Mouse (Mus musculus): ENCODE measurements around the gene Tlnrd1. TPM values are rescaled to one million over a fixed set of nuclear protein-coding genes. Genes with fewer than 3 reads are reported as not detected.
"Not testable (repeated sequence)": the region's sequence is repeated elsewhere in the genome, so short reads cannot be mapped to it uniquely, and the experiment has no call there.

Tlnrd1 gene
- polyA plus RNA-seq, 1 experiment from 2014 or later, result 11.0 TPM

- Histone ChIP-seq H3K27ac (no peak overlapping the region), H3K9ac (no peak overlapping the region), H3K9me3 (replicated peaks) (no peaks in the 10 kb centered on the region), H3K4me3 (replicated peaks) (no peak overlapping the region), H3K4me2 (no peak overlapping the region), H3K4me1 (peaks cover 16% of the 10 kb centered on the region), H3K27me3 (no peaks in the 10 kb centered on the region), H3K36me3 (peaks cover 59% of the 10 kb centered on the region)
- 96% methylated on average over 5 of the region's 5 CpGs for WGBS
- no peak for ATAC-seq (replicated peaks; ENCODE audit: low FRiP score)
These were observed 12.1 kb upstream of the Tlnrd1 start for GRCm38 (mm10) chr7:83896077-83896740.

- 98% methylated on average over 1 of the region's 1 CpGs for WGBS
- H3K4me2 ChIP-seq, result no peak overlapping the region
- H3K27ac ChIP-seq, result no peak overlapping the region
- peaks cover 16% of the 10 kb centered on the region for H3K4me1 ChIP-seq
- H3K27me3 ChIP-seq, result no peaks in the 10 kb centered on the region
- peaks cover 41% of the 10 kb centered on the region for H3K36me3 ChIP-seq
- no peaks in the 10 kb centered on the region for H3K9me3 ChIP-seq (replicated peaks)
- ATAC-seq (replicated peaks; ENCODE audit: low FRiP score), result no peak
- no peak overlapping the region for H3K4me3 ChIP-seq (replicated peaks)
- H3K9ac ChIP-seq, result no peak overlapping the region
These were observed 10.2 kb upstream of the Tlnrd1 start for GRCm38 (mm10) chr7:83894348-83894747.

DNA sequence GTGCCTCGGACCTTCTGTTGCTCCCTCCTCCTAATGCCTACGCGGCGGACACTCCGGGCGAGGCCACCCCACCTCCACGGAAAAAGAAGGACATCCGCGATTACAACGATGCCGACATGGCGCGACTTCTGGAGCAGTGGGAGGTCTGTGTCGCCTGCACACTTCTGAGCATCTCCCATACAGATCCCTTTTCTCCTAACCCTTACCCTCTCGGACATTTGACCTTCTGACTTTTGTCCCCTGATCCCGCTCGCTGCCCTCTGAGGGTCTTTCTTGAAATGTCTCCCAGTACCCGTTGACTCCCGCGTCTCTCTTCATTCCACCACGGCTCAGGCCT is 8.2 kb upstream of the Tlnrd1 start:
- H3K27me3 ChIP-seq, result no peaks in the 10 kb centered on the region
- H3K27ac ChIP-seq, result peak overlapping the region; percentile 93
- WGBS, result under 1% methylated on average over 19 of the region's 21 CpGs
- peaks cover 16% of the 10 kb centered on the region for H3K4me1 ChIP-seq
- H3K9ac ChIP-seq, result peak overlapping the region; percentile 84
- H3K36me3 ChIP-seq, result peaks cover 21% of the 10 kb centered on the region
- H3K4me2 ChIP-seq, result peak overlapping the region; percentile 71
- ATAC-seq (replicated peaks; ENCODE audit: low FRiP score), result peak; percentile 58
- H3K9me3 ChIP-seq (replicated peaks), result no peaks in the 10 kb centered on the region
- H3K4me3 ChIP-seq (replicated peaks), result peak overlapping the region; percentile 73

GRCm38 (mm10) chr7:83891433-83892332 is 7.6 kb upstream of the Tlnrd1 start:
- Histone ChIP-seq H3K4me3 (replicated peaks) (peak overlapping the region; percentile 73), H3K36me3 (peaks cover 18% of the 10 kb centered on the region), H3K4me2 (peak overlapping the region; percentile 71), H3K9ac (peak overlapping the region; percentile 84), H3K27me3 (no peaks in the 10 kb centered on the region), H3K4me1 (peaks cover 16% of the 10 kb centered on the region), H3K27ac (peak overlapping the region; percentile 93), H3K9me3 (replicated peaks) (no peaks in the 10 kb centered on the region)
- peak; percentile 99 for ATAC-seq (replicated peaks; ENCODE audit: low FRiP score)
- WGBS, result 2% methylated on average over 44 of the region's 44 CpGs

DNA sequence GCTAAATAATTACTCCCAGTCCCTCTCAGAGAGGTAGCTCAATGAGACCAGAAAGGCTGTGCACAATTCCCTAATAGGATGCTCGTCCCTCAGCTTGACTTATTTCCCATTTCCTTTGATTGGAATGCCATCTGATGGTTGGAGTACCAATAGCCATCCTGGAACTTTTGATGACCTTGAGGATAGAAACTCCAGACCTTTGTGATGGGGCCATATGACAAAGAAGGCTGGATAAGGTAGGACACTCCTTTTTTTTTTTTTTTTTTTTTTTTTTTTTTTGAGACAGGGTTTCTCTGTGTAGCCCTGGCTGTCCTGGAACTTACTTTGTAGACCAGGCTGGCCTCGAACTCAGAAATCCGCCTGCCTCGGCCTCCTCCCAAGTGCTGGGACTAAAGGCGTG is 5.8 kb upstream of the Tlnrd1 start:
- peaks cover 21% of the 10 kb centered on the region for H3K4me1 ChIP-seq
- ATAC-seq (replicated peaks; ENCODE audit: low FRiP score); H3K27me3 ChIP-seq; H3K27ac ChIP-seq; H3K4me3 ChIP-seq (replicated peaks); H3K9me3 ChIP-seq (replicated peaks); H3K9ac ChIP-seq; H3K36me3 ChIP-seq; H3K4me2 ChIP-seq: not testable (repeated sequence)
- 89% methylated on average over 5 of the region's 5 CpGs for WGBS

DNA sequence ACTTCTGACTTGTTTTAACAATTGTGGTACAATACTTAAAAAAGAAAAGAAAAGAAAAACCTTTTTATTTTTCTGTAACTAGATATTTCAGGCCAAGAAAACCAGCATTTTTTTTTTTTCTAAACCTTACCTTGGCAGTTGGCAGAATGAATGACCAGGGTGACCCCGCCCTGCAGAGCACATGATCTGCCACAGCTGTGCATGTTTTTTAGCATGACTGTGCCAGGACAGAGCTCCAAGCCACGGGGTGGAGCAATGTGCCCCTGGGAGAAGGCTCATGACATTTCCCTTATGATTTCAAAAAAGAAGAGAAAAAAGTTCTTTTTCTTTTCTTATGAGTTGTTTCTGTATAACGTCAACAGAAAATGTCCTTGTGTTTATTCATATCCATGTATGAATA is 5.3 kb upstream of the Tlnrd1 start:
- Histone ChIP-seq H3K27me3 (no peaks in the 10 kb centered on the region), H3K36me3 (no peaks in the 10 kb centered on the region; the same call in 1 of the 2 replicates), H3K4me1 (peaks cover 22% of the 10 kb centered on the region), H3K27ac (no peak overlapping the region), H3K9me3 (replicated peaks) (peaks cover 3% of the 10 kb centered on the region; the same call in 1 of the 2 replicates), H3K4me2 (no peak overlapping the region), H3K4me3 (replicated peaks) (no peak overlapping the region), H3K9ac (no peak overlapping the region)
- no peak for ATAC-seq (replicated peaks; ENCODE audit: low FRiP score)
- WGBS, result 56% methylated on average over 3 of the region's 3 CpGs

GRCm38 (mm10) chr7:83886366-83887129 is 2.4 kb upstream of the Tlnrd1 start:
- Histone ChIP-seq H3K9ac (no peak overlapping the region), H3K4me3 (replicated peaks) (no peak overlapping the region), H3K4me1 (peaks cover 26% of the 10 kb centered on the region), H3K27me3 (no peaks in the 10 kb centered on the region), H3K9me3 (replicated peaks) (peaks cover 3% of the 10 kb centered on the region; the same call in 1 of the 2 replicates), H3K27ac (no peak overlapping the region), H3K4me2 (no peak overlapping the region), H3K36me3 (peaks cover 10% of the 10 kb centered on the region)
- no peak for ATAC-seq (replicated peaks; ENCODE audit: low FRiP score)
- 95% methylated on average over 6 of the region's 6 CpGs for WGBS

- Histone ChIP-seq H3K27ac (no peak overlapping the region), H3K9ac (no peak overlapping the region)
- WGBS, result 91% methylated on average over 4 of the region's 4 CpGs
These were observed 1.7 kb upstream of the Tlnrd1 start for GRCm38 (mm10) chr7:83885835-83886234.

GRCm38 (mm10) chr7:83884921-83885532 is 922 bp upstream of the Tlnrd1 start:
- Histone ChIP-seq H3K27ac (peak overlapping the region; percentile 98), H3K4me3 (replicated peaks) (peak overlapping the region; percentile 79), H3K9ac (peak overlapping the region; percentile 81), H3K27me3 (no peaks in the 10 kb centered on the region), H3K9me3 (replicated peaks) (peaks cover 3% of the 10 kb centered on the region; the same call in 1 of the 2 replicates), H3K4me2 (peak overlapping the region; percentile 88), H3K4me1 (peaks cover 34% of the 10 kb centered on the region), H3K36me3 (peaks cover 12% of the 10 kb centered on the region)
- WGBS, result 45% methylated on average over 6 of the region's 6 CpGs
- no peak for ATAC-seq (replicated peaks; ENCODE audit: low FRiP score)

More at GRCm38 (mm10) chr7:83885835-83886234, 1.7 kb upstream of the Tlnrd1 start:
- ATAC-seq (replicated peaks; ENCODE audit: low FRiP score), result no peak
- H3K4me2 ChIP-seq, result no peak overlapping the region
- peaks cover 10% of the 10 kb centered on the region for H3K36me3 ChIP-seq
- H3K4me1 ChIP-seq, result peaks cover 28% of the 10 kb centered on the region
- no peaks in the 10 kb centered on the region for H3K27me3 ChIP-seq
- no peak overlapping the region for H3K4me3 ChIP-seq (replicated peaks)
- H3K9me3 ChIP-seq (replicated peaks), result peaks cover 3% of the 10 kb centered on the region; the same call in 1 of the 2 replicates

DNA sequence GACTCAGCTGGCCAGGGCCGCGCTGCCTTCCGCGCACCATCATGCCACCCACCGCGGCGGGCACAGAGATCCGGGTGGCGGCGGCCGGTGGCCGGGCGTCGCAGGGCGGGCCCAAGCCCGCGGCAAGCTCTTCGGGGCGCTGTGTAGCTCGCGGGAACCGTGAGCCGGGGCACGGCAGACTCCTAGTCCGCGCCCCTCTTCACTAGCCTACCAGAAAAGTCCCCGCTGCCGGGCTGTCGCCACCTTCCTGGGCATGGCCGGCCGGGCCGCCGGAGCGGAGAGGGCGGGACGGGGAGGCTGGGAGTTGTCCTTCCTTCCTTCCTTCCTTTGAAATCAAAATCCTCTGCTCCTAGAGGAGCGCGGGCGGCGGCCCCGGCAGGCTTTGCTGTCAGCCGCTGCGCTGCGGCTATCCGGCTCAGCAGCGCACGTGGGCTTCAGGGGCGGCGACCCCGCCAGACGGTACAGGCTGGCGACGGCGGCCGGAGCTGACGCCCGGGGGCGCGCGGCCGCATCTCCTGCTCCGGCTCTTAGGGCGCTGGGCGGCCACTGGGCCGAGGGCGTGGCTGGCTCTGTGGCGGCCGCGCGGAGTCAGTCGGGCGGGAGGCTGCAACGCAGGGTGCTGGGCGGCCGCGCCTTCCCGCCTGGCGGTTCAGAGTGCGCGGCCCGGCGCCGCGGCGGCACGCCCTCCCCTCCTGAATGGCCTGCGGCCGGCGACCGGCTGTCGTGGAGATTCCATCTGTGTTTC is 657 bp downstream of the Tlnrd1 start:
- Histone ChIP-seq H3K9ac (peak overlapping the region; percentile 81), H3K4me1 (peaks cover 49% of the 10 kb centered on the region), H3K27ac (peak overlapping the region; percentile 98), H3K36me3 (peaks cover 16% of the 10 kb centered on the region), H3K4me2 (peak overlapping the region; percentile 88), H3K9me3 (replicated peaks) (peaks cover 3% of the 10 kb centered on the region; the same call in 1 of the 2 replicates), H3K27me3 (no peaks in the 10 kb centered on the region), H3K4me3 (replicated peaks) (peak overlapping the region; percentile 79)
- under 1% methylated on average over 87 of the region's 91 CpGs for WGBS
- peak; percentile 86 for ATAC-seq (replicated peaks; ENCODE audit: low FRiP score)

Measured in kidney, embryonic 15.5 days (tissue).